Mouse (Mus musculus) heart, postnatal 4 days (tissue): ENCODE results near the gene Scgb3a1. TPM values are rescaled to one million over a fixed set of nuclear protein-coding genes. Genes with fewer than 3 reads are reported as not detected.

Source experiments
- DNase-seq: peaks from one replicate; pipeline ENCODE4 v3.0.0; 2021
- total RNA-seq, 2 experiments: library from RNA; stranded (reverse); gene quantifications; 2 replicates each; pipeline ENCODE4 v1.2.3; 2021

The Scgb3a1 gene
- total RNA-seq, 2 experiments from 2014 or later, result not detected

GRCm38 (mm10) chr11:49658791-49659469, 4.5 kb upstream of the Scgb3a1 start:
- DNase-seq, result no peak

GRCm38 (mm10) chr11:49659470-49659799, 4.0 kb upstream of the Scgb3a1 start:
- DNase-seq, result no peak

- DNase-seq, result no peak
These were observed 1.1 kb upstream of the Scgb3a1 start for GRCm38 (mm10) chr11:49662292-49662780.

DNA sequence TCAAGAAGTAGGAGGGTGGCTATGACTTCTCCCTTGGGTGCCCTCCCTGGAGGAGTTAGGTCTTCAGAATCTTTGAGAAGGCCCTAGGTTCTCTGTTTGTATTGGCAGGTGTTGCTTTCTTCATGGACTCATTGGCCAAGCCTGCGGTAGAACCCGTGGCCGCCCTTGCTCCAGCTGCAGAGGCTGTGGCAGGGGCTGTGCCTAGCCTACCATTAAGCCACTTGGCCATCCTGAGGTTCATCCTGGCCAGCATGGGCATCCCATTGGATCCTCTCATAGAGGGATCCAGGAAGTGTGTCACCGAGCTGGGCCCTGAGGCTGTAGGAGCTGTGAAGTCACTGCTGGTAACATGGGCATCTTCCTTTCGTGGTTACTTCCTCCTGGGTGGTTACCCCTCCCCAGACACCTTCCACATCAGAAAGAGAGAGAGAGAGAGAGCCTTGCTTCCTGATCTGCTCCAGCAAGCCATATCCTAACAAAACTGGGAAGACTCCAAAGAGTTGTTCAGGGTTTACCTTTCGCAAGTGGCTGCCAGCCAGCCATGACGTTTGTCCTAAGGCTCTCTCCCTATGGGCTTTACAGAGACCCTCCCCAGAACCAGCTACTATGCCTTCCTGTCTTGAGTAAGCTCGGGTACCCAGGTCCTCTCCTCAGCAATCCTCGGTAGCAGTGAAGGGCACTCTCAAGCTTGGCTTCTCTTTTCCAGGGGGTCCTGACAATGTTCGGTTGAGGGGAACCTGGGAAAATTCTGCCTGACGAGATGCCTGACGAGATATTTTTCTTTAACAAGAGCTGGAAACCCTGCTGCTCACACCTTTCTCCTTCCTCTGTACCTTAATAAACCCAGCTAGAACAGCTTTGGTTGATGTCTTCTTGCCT, 1.1 kb downstream of the Scgb3a1 start:
- no peak for DNase-seq

DNA sequence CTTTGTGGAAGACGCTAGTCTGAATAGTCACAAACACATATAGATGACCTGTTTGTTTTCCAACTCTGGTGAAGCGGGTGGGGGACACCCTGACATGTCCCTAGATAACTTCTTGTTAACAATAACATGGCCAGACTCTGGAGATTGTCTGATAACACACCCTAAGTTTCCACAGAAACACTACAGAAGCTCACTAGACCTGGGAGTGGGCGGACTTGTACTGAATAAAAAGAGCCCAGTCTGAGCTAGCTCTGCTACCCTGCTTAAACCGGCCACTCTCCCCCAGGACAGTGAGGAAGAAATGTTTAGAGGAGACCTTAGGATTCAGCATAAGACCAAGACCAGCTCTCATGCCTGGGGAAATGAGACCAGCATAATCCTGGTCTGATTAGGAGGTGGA, 2.1 kb downstream of the Scgb3a1 start:
- no peak for DNase-seq

DNA sequence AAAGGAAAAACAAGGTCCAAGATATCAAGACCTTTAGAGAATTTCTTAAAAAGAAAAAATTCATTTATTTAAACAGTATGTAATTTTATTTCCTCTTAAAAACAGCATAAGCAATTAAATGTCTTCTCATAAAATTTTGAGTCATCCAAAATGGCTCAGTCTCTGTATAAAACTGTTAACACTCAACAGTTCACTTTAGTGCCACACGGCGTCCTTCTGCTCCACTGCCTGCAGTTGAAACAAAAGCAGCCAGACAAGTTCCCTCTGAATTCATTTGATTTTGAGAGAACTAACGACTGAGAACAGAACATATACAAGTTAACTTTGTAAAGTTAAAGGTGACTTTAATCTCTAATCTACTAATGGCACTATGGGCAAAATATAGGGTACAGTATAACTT, 10.0 kb downstream of the Scgb3a1 start:
- no peak for DNase-seq

DNA sequence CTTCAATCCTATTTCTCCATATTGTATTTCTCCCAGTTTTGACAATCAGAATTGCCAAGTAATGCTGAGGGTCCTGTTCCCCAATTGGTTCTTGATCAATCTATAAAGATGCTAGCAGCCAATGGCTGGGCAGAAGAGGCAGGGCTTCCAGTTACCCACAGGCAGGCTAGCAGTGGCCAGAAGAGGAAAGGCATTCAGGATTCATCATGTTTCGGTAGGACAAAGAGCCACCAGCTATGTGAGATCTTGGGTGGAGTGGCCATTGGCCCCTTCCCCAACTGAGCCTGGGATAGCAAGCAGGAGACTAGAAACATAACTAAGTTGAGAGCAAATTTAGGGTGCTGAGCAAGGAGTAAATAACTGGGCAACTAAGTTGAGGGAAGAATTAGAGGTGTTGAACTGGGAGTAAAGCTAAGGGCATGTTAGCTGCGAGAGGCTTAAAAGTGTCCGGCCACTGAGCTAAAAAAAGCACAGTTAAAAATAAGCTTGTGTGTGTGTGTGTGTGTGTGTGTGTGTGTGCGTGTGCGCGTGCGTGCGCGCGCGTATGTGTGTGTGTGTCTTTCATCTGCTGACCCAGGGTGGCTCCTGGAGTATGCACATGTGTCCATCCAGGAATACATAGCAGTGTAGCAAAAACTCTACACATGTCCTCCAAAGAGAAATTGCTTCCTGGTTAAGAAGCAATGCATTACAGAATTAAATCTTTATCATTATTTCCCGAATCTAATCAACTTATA, 21.0 kb downstream of the Scgb3a1 start:
- peak; percentile 25 for DNase-seq

DNA sequence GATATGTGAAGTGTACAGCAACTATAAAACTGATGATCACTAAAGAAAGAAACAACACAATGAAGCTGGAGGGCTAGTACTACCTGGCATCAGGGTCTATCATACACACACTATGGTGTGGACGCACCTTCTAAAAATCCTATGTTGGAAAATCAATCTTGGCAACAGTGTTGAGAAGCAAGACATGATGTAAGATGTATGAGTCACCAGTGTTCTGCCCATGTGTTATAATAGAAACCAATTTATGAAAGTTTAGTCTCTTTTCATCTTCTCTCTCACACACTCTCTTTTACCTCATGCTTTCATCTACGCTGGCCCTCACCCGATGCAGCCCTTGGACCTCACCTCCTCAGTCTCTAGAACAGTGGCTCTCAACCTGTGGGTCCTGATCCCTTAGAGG, 31.6 kb downstream of the Scgb3a1 start:
- DNase-seq, result no peak

- no peak for DNase-seq
These were observed 32.3 kb downstream of the Scgb3a1 start for GRCm38 (mm10) chr11:49695695-49696094.

DNA sequence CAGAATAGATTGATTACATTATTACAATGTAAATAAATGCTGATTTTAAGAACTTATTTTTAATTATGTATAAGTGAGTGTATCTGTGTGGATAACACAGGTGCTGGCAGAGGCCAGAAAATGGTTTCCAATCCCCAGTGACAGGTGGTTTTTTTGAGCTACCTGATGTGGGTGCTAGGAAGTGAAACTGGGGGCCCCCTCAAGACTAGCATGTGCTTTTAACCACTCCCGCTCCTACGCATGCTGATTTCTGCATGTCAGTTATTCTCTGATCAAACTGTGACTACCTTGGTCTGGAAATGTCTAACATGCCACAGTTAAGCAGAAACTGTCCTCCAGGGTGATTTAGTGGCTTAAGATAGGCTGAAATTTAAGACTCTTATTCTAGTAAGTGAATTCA, 33.1 kb downstream of the Scgb3a1 start:
- DNase-seq, result no peak

DNA sequence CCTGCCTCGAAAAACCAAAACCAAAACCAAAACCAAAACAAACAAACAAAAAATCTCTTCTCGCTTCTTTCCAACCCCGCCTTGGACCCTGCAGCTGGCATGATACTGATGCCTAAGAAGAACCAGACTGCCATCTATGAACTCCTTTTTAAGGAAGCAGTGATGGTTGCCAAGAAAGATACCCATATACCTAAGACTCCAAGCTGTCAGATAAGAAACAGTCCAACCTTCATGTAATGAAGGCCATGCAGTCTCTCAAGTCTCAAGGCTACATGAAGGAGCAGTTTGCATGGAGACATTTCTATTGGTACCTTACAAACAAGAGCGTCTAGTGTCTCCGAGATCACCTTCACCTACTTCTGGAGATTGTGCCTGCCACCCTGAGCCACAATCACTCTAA, 34.4 kb downstream of the Scgb3a1 start:
- DNase-seq, result no peak

DNA sequence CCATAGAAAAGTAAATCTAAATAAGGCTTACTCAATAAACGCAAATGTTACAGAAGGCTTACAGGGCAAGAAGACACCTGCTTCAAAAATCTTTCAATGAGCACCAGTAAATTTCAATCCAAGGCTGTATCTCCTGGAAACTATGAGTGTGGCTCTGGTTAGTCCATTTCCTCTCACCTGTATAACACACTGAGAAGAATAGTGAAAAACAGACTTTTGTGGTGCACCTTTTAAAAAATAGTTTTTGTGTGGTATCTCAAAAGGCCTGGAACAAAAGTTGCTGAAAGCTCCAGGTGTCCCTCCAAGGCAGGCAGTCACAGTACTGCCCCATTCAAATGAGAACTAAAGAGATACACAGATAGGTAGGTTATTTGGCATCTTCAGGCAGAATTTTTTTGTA, 35.7 kb downstream of the Scgb3a1 start:
- DNase-seq, result no peak

DNA sequence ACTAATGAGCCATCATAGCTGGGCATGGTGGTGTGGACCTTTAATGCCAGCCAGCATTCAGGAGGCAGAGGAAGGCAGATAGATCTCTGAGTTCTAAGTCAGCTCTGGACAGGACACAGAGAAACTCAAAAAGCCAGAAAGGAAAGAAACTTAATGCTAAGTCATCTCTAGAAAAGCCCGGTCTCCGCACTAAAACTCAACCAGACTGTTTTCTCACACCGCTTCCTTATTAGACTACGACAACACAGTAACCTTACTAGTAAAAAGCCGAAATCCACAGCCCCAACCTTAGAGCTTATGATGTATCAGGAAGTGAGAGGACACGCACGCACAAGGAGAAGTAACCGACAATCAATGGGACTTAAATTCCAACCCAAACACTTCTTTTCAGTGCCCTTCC, 38.6 kb downstream of the Scgb3a1 start:
- no peak for DNase-seq

GRCm38 (mm10) chr11:49704804-49705203, 41.4 kb downstream of the Scgb3a1 start:
- no peak for DNase-seq

DNA sequence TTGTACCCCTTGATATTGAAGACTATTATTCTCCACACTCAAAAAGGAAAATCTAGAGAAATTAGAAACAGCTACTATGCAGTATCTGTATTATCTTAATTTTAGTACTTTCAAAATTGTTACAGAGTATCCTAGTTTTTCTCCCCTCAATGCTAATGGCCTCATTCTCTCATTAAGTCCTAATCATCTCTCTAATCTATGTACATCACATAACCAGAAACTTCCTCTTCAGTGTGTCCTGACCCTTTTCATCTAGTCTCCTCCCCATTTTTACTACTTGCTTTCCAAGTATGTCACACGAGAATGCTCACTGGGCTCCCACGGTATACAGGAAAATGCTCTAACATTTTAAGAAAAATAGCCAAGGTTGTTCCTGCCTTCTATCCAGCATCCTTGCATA, 44.4 kb downstream of the Scgb3a1 start:
- no peak for DNase-seq

DNA sequence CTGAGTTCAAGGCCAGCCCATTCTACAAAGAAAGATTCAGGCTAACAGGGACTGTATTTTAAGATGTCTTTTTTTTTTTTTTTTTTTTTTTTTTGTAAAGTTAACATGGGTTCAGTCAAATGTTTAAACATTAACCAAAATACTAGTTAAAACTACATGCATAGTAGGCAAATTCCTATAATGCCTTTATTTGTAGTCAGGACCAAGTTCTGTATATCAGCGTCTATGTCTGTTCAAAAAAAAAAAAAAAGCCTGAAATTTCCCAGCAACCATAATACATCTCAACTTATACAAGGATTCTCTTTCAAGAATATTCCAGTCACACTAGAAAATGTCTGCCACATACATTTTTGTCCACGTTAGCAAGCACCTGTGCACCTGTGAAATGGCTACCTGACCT, 47.3 kb downstream of the Scgb3a1 start:
- no peak for DNase-seq

DNA sequence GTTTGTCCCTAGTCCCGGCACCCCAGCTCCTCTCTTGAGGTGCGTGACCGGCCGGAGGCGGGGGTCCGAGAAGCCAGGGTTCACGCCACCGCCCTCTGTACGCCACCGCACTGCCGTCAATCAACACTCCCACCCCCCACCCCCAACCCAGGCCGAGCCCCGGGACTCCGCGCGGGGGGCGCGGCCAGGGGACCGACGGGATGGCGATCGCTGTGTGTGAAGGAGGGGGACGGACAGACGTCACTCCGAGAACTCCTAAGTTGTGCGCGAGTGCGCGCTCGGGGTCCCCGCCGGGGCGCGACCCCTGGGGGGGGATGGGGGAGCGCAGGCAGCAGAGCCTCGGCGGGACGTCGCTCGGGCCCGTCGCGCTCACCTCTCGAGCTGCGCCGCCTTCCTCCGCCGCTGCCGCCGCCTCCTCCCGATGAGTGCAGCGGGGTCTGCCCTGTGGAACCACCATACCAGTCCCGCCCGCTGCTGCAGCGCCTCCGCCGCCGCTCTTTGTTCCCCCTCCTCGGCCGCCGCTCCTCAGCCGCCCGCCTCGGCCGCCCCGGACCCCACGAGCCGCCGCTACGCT, 48.7 kb downstream of the Scgb3a1 start:
- DNase-seq, result peak; percentile 65

DNA sequence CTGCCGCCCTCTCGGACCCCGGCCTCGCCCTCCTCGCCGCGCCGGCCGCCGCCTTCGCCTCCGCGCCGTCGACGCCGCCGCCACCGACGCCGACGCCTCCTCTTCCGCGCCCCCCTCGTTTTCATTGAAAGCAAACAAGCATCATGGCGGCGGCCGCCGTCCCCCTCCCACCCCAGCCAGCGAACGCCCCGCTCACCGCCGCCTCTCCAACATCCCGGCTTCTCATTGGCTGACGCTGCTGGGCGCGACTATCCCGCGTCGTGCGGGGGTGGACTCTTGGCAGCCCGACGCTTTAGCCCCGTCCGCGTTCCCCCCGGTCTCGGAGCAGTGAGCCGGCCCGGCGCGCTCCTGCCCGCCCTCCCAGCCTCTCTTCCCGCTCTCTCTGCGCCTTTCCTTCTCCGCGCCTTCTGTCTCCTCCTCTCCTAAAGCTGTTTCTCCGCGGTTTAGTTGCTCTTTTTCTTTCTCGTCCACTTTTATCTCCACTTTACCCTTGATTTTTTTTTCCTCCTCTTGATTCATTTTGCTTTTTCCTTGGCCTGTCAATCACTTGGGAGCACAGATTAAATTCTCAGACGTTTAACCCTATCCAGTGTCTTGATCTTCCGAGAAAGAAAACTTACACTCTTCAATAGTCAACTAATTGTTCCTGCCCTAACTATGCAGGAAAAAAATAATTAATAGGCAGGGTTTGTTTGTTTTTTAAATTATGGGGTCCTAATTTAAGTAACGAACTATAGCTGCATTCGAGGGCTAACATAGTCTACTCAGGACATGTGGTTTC, 49.3 kb downstream of the Scgb3a1 start, which contains the start of gene Cnot6:
Gene Cnot6, minus strand, starts transcription at position 169 of the 781 bp plus-strand sequence.
- DNase-seq, result peak; percentile 99

- DNase-seq, result peak; percentile 25
These were observed 50.2 kb downstream of the Scgb3a1 start for GRCm38 (mm10) chr11:49713336-49714334.
